Mouse (Mus musculus) intestine, embryonic 16.5 days (tissue): ENCODE measurements around the gene Ttll3. TPM values are rescaled to one million over a fixed set of nuclear protein-coding genes. Genes with fewer than 3 reads are reported as not detected.

ENCODE experiments used
- ATAC-seq: fragments of 200-750 bp; cut with Nextera tagmentation; 2 replicates; pipeline ENCODE4 v1.8.0; 2017; ENCODE audit warnings: moderate TSS enrichment, moderate library complexity
- H3K27ac ChIP-seq: fragments of 300-500 bp; sonication (generic); 2 replicates; pipeline ENCODE4 v1.5.1; 2014; ENCODE audit warnings: mild to moderate bottlenecking, low read length
- H3K27me3 ChIP-seq: fragments of 300-500 bp; sonication (generic); replicated peaks from 2 replicates; pipeline ENCODE4 v1.6.1; 2014; ENCODE audit warnings: low read length, control low read depth, mixed read lengths; ENCODE audit not compliant: control insufficient read depth, insufficient read depth
- H3K36me3 ChIP-seq: fragments of 300-500 bp; sonication (generic); 2 replicates; pipeline ENCODE4 v1.6.1; 2014; ENCODE audit warnings: low read length, control low read depth; ENCODE audit not compliant: control insufficient read depth, insufficient read depth
- H3K4me1 ChIP-seq: fragments of 300-500 bp; sonication (generic); 2 replicates; pipeline ENCODE4 v1.6.1; 2014; ENCODE audit warnings: low read length, control low read depth, mixed read lengths; ENCODE audit not compliant: control insufficient read depth, insufficient read depth
- H3K4me2 ChIP-seq: fragments of 300-500 bp; sonication (generic); 2 replicates; pipeline ENCODE4 v1.6.1; 2014; ENCODE audit warnings: low read depth, low read length, control low read depth
- H3K4me3 ChIP-seq: fragments of 300-500 bp; sonication (generic); 2 replicates; pipeline ENCODE4 v1.5.1; 2014; ENCODE audit warnings: mild to moderate bottlenecking, low read length
- H3K9ac ChIP-seq: fragments of 300-500 bp; sonication (generic); 2 replicates; pipeline ENCODE4 v1.6.1; 2014; ENCODE audit warnings: low read depth, low read length
- H3K9me3 ChIP-seq: fragments of 300-500 bp; sonication (generic); 2 replicates; pipeline ENCODE4 v1.6.1; 2016; ENCODE audit warnings: low read length, control low read depth; ENCODE audit not compliant: control insufficient read depth
- WGBS: fragments of 180-500 bp; shearing (Covaris S2); extraction: QIAGEN DNeasy Blood & Tissue Kit; methylation state at CpG from one replicate; pipeline ENCODE4 v1.1.7; 2014; 5-methylcytosine and 5-hydroxymethylcytosine counted together
- microRNA-seq: library from miRNA; unstranded; fragments of <30 nt; microRNA quantifications from one replicate; pipeline ENCODE4, GENCODE M21; 2016
- polyA plus RNA-seq: library from polyadenylated mRNA; unstranded; fragments of >200 nt; fragmentation: Nextera tagmentation; extraction: Ambion mirVana; gene quantifications from 2 replicates; pipeline ENCODE4 v1.2.1, GENCODE M21; 2015

Gene Ttll3
- polyA plus RNA-seq, 1 experiment from 2014 or later: 3.0 TPM

GRCm38 (mm10) chr6:113447639-113448038, 58.6 kb downstream of the Ttll3 start:
- H3K9me3 ChIP-seq: no peaks in the 10 kb centered on the region
- 91% methylated on average over 4 of the region's 4 CpGs for WGBS
- H3K36me3 ChIP-seq: peaks cover 18% of the 10 kb centered on the region; the same call in 1 of the 2 replicates
- ATAC-seq: no peak
- H3K4me2 ChIP-seq: no peak overlapping the region
- H3K27me3 ChIP-seq: no peaks in the 10 kb centered on the region
- peaks cover 7% of the 10 kb centered on the region; the same call in 1 of the 2 replicates for H3K4me1 ChIP-seq
- no peak overlapping the region for H3K9ac ChIP-seq
- no peak overlapping the region for H3K27ac ChIP-seq
- H3K4me3 ChIP-seq: no peak overlapping the region

- no peak for ATAC-seq
- Histone ChIP-seq H3K9me3 (no peaks in the 10 kb centered on the region), H3K27ac (no peak overlapping the region), H3K27me3 (no peaks in the 10 kb centered on the region), H3K9ac (no peak overlapping the region), H3K4me3 (no peak overlapping the region), H3K4me1 (no peaks in the 10 kb centered on the region), H3K36me3 (peaks cover 16% of the 10 kb centered on the region; the same call in 1 of the 2 replicates), H3K4me2 (no peak overlapping the region)
- WGBS: 70% methylated on average over 2 of the region's 2 CpGs
These were observed 62.8 kb downstream of the Ttll3 start for GRCm38 (mm10) chr6:113451839-113452238.

GRCm38 (mm10) chr6:113455007-113455406, 65.9 kb downstream of the Ttll3 start:
- no peaks in the 10 kb centered on the region for H3K27me3 ChIP-seq
- no peak overlapping the region for H3K9ac ChIP-seq
- H3K36me3 ChIP-seq: no peaks in the 10 kb centered on the region
- WGBS: 56% methylated on average over 5 of the region's 5 CpGs
- H3K4me3 ChIP-seq: no peak overlapping the region
- no peaks in the 10 kb centered on the region for H3K4me1 ChIP-seq
- H3K4me2 ChIP-seq: no peak overlapping the region
- no peaks in the 10 kb centered on the region for H3K9me3 ChIP-seq
- peak; percentile 55; the same call in 1 of the 2 replicates for ATAC-seq
- H3K27ac ChIP-seq: no peak overlapping the region

- 54% methylated on average over 10 of the region's 10 CpGs for WGBS
- no peak within 1 kb of the TSS for H3K27ac ChIP-seq
- H3K4me2 ChIP-seq: peak within 1 kb of the TSS; percentile 30
- H3K9ac ChIP-seq: peak within 1 kb of the TSS; percentile 64
- ATAC-seq: no peak
- H3K9me3 ChIP-seq: no peaks in the 10 kb centered on the region
- H3K4me1 ChIP-seq: no peaks in the 10 kb centered on the region
- H3K4me3 ChIP-seq: peak within 1 kb of the TSS; percentile 27
- no peaks in the 10 kb centered on the region for H3K27me3 ChIP-seq
- no peaks in the 10 kb centered on the region for H3K36me3 ChIP-seq
These were observed 69.0 kb downstream of the Ttll3 start, which contains the start of gene Il17re for GRCm38 (mm10) chr6:113457952-113458534. Il17re (plus strand) TSS chr6:113458484.

- no peaks in the 10 kb centered on the region for H3K36me3 ChIP-seq
- peak overlapping the region; percentile 64 for H3K9ac ChIP-seq
- H3K4me1 ChIP-seq: no peaks in the 10 kb centered on the region
- H3K9me3 ChIP-seq: no peaks in the 10 kb centered on the region
- WGBS: 47% methylated on average over 10 of the region's 10 CpGs
- ATAC-seq: peak; percentile 92
- peak overlapping the region; percentile 27 for H3K4me3 ChIP-seq
- no peak overlapping the region for H3K27ac ChIP-seq
- H3K4me2 ChIP-seq: peak overlapping the region; percentile 30; the same call in 1 of the 2 replicates
- H3K27me3 ChIP-seq: no peaks in the 10 kb centered on the region
These were observed 69.6 kb downstream of the Ttll3 start for GRCm38 (mm10) chr6:113458635-113459034.

- Histone ChIP-seq H3K9me3 (no peaks in the 10 kb centered on the region), H3K9ac (no peak overlapping the region), H3K27ac (no peak overlapping the region), H3K36me3 (no peaks in the 10 kb centered on the region), H3K4me3 (no peak overlapping the region), H3K4me1 (peaks cover 3% of the 10 kb centered on the region; the same call in 1 of the 2 replicates), H3K4me2 (no peak overlapping the region), H3K27me3 (no peaks in the 10 kb centered on the region)
- 66% methylated on average over 7 of the region's 7 CpGs for WGBS
- no peak for ATAC-seq
These were observed 75.0 kb downstream of the Ttll3 start for GRCm38 (mm10) chr6:113464040-113464439.

Small RNAs within 50 kb of the gene (microRNA-seq; reads per million reads assigned to microRNA genes)
- not detected for gene Gm24387

Other genes starting within 250 kb of the Ttll3 start
- gene Lhfpl4, start 193.9 kb upstream of the Ttll3 start, polyA plus RNA-seq: 1.2 and 1.5 TPM in 2 replicates
- gene Mtmr14, start 151.4 kb upstream of the Ttll3 start, polyA plus RNA-seq: 28.8 and 32.3 TPM in 2 replicates
- 0.02 TPM in 1 of 2 replicates, not detected in the other for gene Cpne9, start 107.0 kb upstream of the Ttll3 start, polyA plus RNA-seq
- gene Brpf1, start 82.1 kb upstream of the Ttll3 start, polyA plus RNA-seq: 11.6 and 13.4 TPM in 2 replicates
- gene Ogg1, start 62.3 kb upstream of the Ttll3 start, polyA plus RNA-seq: 10.7 and 10.9 TPM in 2 replicates
- gene Camk1, start 45.3 kb upstream of the Ttll3 start, polyA plus RNA-seq: 66.4 and 66.8 TPM in 2 replicates
- 44.4 and 45.1 TPM in 2 replicates for gene Tada3, start 11.4 kb upstream of the Ttll3 start, polyA plus RNA-seq
- gene Arpc4, start 11.1 kb upstream of the Ttll3 start, polyA plus RNA-seq: 449 and 456 TPM in 2 replicates
- gene Rpusd3, start 30.1 kb downstream of the Ttll3 start, polyA plus RNA-seq: 32.4 and 35.5 TPM in 2 replicates
- gene Cidec, start 46.5 kb downstream of the Ttll3 start, polyA plus RNA-seq: 24.4 and 35.0 TPM in 2 replicates
- 82.6 and 89.7 TPM in 2 replicates for gene Jagn1, start 53.3 kb downstream of the Ttll3 start, polyA plus RNA-seq
- 7.7 and 9.5 TPM in 2 replicates for gene Il17re, start 69.2 kb downstream of the Ttll3 start, polyA plus RNA-seq
- 34.6 and 38.0 TPM in 2 replicates for gene Il17rc, start 82.2 kb downstream of the Ttll3 start, polyA plus RNA-seq
- gene Creld1, start 94.0 kb downstream of the Ttll3 start, polyA plus RNA-seq: 20.6 and 22.9 TPM in 2 replicates
- 0.22 and 0.42 TPM in 2 replicates for gene Prrt3, start 112.7 kb downstream of the Ttll3 start, polyA plus RNA-seq
- 93.1 and 94.5 TPM in 2 replicates for gene Emc3, start 142.4 kb downstream of the Ttll3 start, polyA plus RNA-seq
- 5.5 and 7.0 TPM in 2 replicates for gene Fancd2, start 142.4 kb downstream of the Ttll3 start, polyA plus RNA-seq
- gene Fancd2os, start 211.5 kb downstream of the Ttll3 start, polyA plus RNA-seq: 0.20 TPM in 1 of 2 replicates, not detected in the other
- 185 and 199 TPM in 2 replicates for gene Brk1, start 215.5 kb downstream of the Ttll3 start, polyA plus RNA-seq
- gene Vhl, start 234.7 kb downstream of the Ttll3 start, polyA plus RNA-seq: 27.5 and 30.5 TPM in 2 replicates
- 15.4 and 19.8 TPM in 2 replicates for gene Irak2, start 249.2 kb downstream of the Ttll3 start, polyA plus RNA-seq